Mouse (Mus musculus): ENCODE measurements around the gene Col6a2. TPM values are rescaled to one million over a fixed set of nuclear protein-coding genes. Genes with fewer than 3 reads are reported as not detected.

The Col6a2 gene
- polyA plus RNA-seq (2014; fragmentation: Nextera tagmentation; extraction: Ambion mirVana), result 168 and 170 TPM in 2 replicates

- Histone ChIP-seq H3K9ac (peak within 1 kb of the TSS; percentile 67), H3K27me3 (ENCODE audit: insufficient read depth, low read length) (no peaks in the 10 kb centered on the region), H3K9me3 (ENCODE audit: low read depth, low read length) (no peaks in the 10 kb centered on the region), H3K36me3 (ENCODE audit: insufficient read depth) (no peaks in the 10 kb centered on the region), H3K4me2 (peak within 1 kb of the TSS; percentile 79), H3K27ac (ENCODE audit: low read depth) (peak within 1 kb of the TSS; percentile 87), H3K4me3 (ENCODE audit: low read depth, low read length) (peak within 1 kb of the TSS; percentile 52), H3K4me1 (ENCODE audit: insufficient read depth) (peaks cover 16% of the 10 kb centered on the region)
- TF ChIP-seq CTCF (IDR thresholded peaks at IDR 0.05; ENCODE audit: low read depth), result peak; percentile 85
- WGBS, result 2% methylated on average over 31 of the region's 31 CpGs
- ATAC-seq (ENCODE audit: insufficient read depth), result peak; percentile 95
- peak; percentile 96 for DNase-seq
These were observed at the start of gene Col6a2 for GRCm38 (mm10) chr10:76622928-76623680. TSS of gene Col6a2 (minus strand) at chr10:76623630.

- H3K27me3 ChIP-seq (ENCODE audit: insufficient read depth, low read length), result no peaks in the 10 kb centered on the region
- no peak overlapping the region for H3K4me3 ChIP-seq (ENCODE audit: low read depth, low read length)
- H3K9me3 ChIP-seq (ENCODE audit: low read depth, low read length), result peaks cover 3% of the 10 kb centered on the region; the same call in 1 of the 2 replicates
- DNase-seq (peak; percentile 73), ATAC-seq (ENCODE audit: insufficient read depth) (peak; percentile 48; the same call in 1 of the 2 replicates)
- no peak overlapping the region for H3K4me2 ChIP-seq
- H3K36me3 ChIP-seq (ENCODE audit: insufficient read depth), result no peaks in the 10 kb centered on the region
- H3K9ac ChIP-seq, result no peak overlapping the region
- H3K27ac ChIP-seq (ENCODE audit: low read depth), result peak overlapping the region; percentile 88
- H3K4me1 ChIP-seq (ENCODE audit: insufficient read depth), result peaks cover 9% of the 10 kb centered on the region; the same call in 1 of the 2 replicates
- no peak for TF ChIP-seq CTCF (IDR thresholded peaks at IDR 0.05; ENCODE audit: low read depth)
- 57% methylated on average over 9 of the region's 9 CpGs for WGBS
These were observed 48.5 kb upstream of the Col6a2 start for GRCm38 (mm10) chr10:76671939-76672338.

- ATAC-seq (ENCODE audit: insufficient read depth) (no peak), DNase-seq (peak; percentile 60)
- Histone ChIP-seq H3K4me1 (ENCODE audit: insufficient read depth) (peaks cover 15% of the 10 kb centered on the region; the same call in 1 of the 2 replicates), H3K4me3 (ENCODE audit: low read depth, low read length) (no peak overlapping the region), H3K36me3 (ENCODE audit: insufficient read depth) (no peaks in the 10 kb centered on the region), H3K27me3 (ENCODE audit: insufficient read depth, low read length) (no peaks in the 10 kb centered on the region), H3K9ac (no peak overlapping the region), H3K9me3 (ENCODE audit: low read depth, low read length) (peaks cover 16% of the 10 kb centered on the region; the same call in 1 of the 2 replicates), H3K27ac (ENCODE audit: low read depth) (peak overlapping the region; percentile 60; the same call in 1 of the 2 replicates), H3K4me2 (no peak overlapping the region)
- no peak for TF ChIP-seq CTCF (IDR thresholded peaks at IDR 0.05; ENCODE audit: low read depth)
- WGBS, result 58% methylated on average over 7 of the region's 7 CpGs
These were observed 45.5 kb upstream of the Col6a2 start for GRCm38 (mm10) chr10:76668947-76669284.

- Histone ChIP-seq H3K4me1 (ENCODE audit: insufficient read depth) (peaks cover 15% of the 10 kb centered on the region; the same call in 1 of the 2 replicates), H3K27me3 (ENCODE audit: insufficient read depth, low read length) (no peaks in the 10 kb centered on the region), H3K9ac (no peak overlapping the region), H3K36me3 (ENCODE audit: insufficient read depth) (no peaks in the 10 kb centered on the region), H3K4me2 (no peak overlapping the region), H3K27ac (ENCODE audit: low read depth) (peak overlapping the region; percentile 56), H3K9me3 (ENCODE audit: low read depth, low read length) (peaks cover 16% of the 10 kb centered on the region; the same call in 1 of the 2 replicates), H3K4me3 (ENCODE audit: low read depth, low read length) (no peak overlapping the region)
- 80% methylated on average over 4 of the region's 4 CpGs for WGBS
- no peak for ATAC-seq (ENCODE audit: insufficient read depth)
- no peak for DNase-seq
- no peak for TF ChIP-seq CTCF (IDR thresholded peaks at IDR 0.05; ENCODE audit: low read depth)
These were observed 45.0 kb upstream of the Col6a2 start for GRCm38 (mm10) chr10:76668261-76668946.

GRCm38 (mm10) chr10:76667197-76667805 lies 43.9 kb upstream of the Col6a2 start:
- ATAC-seq (ENCODE audit: insufficient read depth) (no peak), DNase-seq (no peak)
- Histone ChIP-seq H3K4me2 (no peak overlapping the region), H3K4me3 (ENCODE audit: low read depth, low read length) (no peak overlapping the region), H3K4me1 (ENCODE audit: insufficient read depth) (peaks cover 15% of the 10 kb centered on the region; the same call in 1 of the 2 replicates), H3K27ac (ENCODE audit: low read depth) (no peak overlapping the region), H3K9me3 (ENCODE audit: low read depth, low read length) (peaks cover 16% of the 10 kb centered on the region; the same call in 1 of the 2 replicates), H3K27me3 (ENCODE audit: insufficient read depth, low read length) (no peaks in the 10 kb centered on the region), H3K9ac (no peak overlapping the region), H3K36me3 (ENCODE audit: insufficient read depth) (no peaks in the 10 kb centered on the region)
- no peak for TF ChIP-seq CTCF (IDR thresholded peaks at IDR 0.05; ENCODE audit: low read depth)
- WGBS, result 63% methylated on average over 1 of the region's 1 CpGs

- DNase-seq (no peak), ATAC-seq (ENCODE audit: insufficient read depth) (no peak)
- no peaks in the 10 kb centered on the region for H3K36me3 ChIP-seq (ENCODE audit: insufficient read depth)
- no peak overlapping the region for H3K4me3 ChIP-seq (ENCODE audit: low read depth, low read length)
- WGBS, result 92% methylated on average over 11 of the region's 11 CpGs
- no peak overlapping the region for H3K9ac ChIP-seq
- H3K9me3 ChIP-seq (ENCODE audit: low read depth, low read length), result peaks cover 16% of the 10 kb centered on the region; the same call in 1 of the 2 replicates
- no peak for TF ChIP-seq CTCF (IDR thresholded peaks at IDR 0.05; ENCODE audit: low read depth)
- H3K27ac ChIP-seq (ENCODE audit: low read depth), result peak overlapping the region; percentile 77
- peaks cover 10% of the 10 kb centered on the region; the same call in 1 of the 2 replicates for H3K4me1 ChIP-seq (ENCODE audit: insufficient read depth)
- no peak overlapping the region for H3K4me2 ChIP-seq
- H3K27me3 ChIP-seq (ENCODE audit: insufficient read depth, low read length), result no peaks in the 10 kb centered on the region
These were observed 42.1 kb upstream of the Col6a2 start for GRCm38 (mm10) chr10:76665551-76665950.
